Mouse (Mus musculus) forebrain, embryonic 10.5 days (tissue): ENCODE measurements around the gene Rpl18. TPM values are rescaled to one million over a fixed set of nuclear protein-coding genes. Genes with fewer than 3 reads are reported as not detected.

Experiments used
- DNase-seq: peaks from one replicate; pipeline ENCODE4 v3.0.0-alpha.2; 2017; ENCODE audit warnings: low spot score; ENCODE audit errors: extremely low spot score
- H3K27ac ChIP-seq: fragments of 300-500 bp; sonication (generic); 2 replicates; pipeline ENCODE4 v1.5.1; 2016; ENCODE audit warnings: mild to moderate bottlenecking
- H3K27me3 ChIP-seq: fragments of 300-500 bp; sonication (generic); 2 replicates; pipeline ENCODE4 v1.6.1; 2016; ENCODE audit warnings: mild to moderate bottlenecking; ENCODE audit not compliant: poor library complexity, severe bottlenecking
- H3K36me3 ChIP-seq: fragments of 300-500 bp; sonication (generic); replicated peaks from 2 replicates; pipeline ENCODE4 v1.6.1; 2016; ENCODE audit warnings: mild to moderate bottlenecking, moderate library complexity
- H3K4me1 ChIP-seq: fragments of 300-500 bp; sonication (generic); 2 replicates; pipeline ENCODE4 v1.6.1; 2016
- H3K4me3 ChIP-seq: fragments of 300-500 bp; sonication (generic); 2 replicates; pipeline ENCODE4 v1.5.1; 2016; ENCODE audit warnings: mild to moderate bottlenecking, moderate library complexity
- H3K9me3 ChIP-seq: fragments of 300-500 bp; sonication (generic); 2 replicates; pipeline ENCODE4 v1.6.1; 2016; ENCODE audit warnings: mild to moderate bottlenecking, moderate library complexity
- WGBS: fragments of 180-500 bp; shearing (Covaris S2); methylation state at CpG from one replicate; pipeline ENCODE4 v1.1.7; 2016; 5-methylcytosine and 5-hydroxymethylcytosine counted together
- polyA plus RNA-seq: library from polyadenylated mRNA; unstranded; fragments of >200 nt; fragmentation: Nextera tagmentation; extraction: Ambion mirVana; gene quantifications from 2 replicates; pipeline ENCODE4 v1.2.1, GENCODE M21; 2016

Rpl18 gene
- polyA plus RNA-seq, 1 experiment from 2014 or later: 1,186 TPM

- no peak overlapping the region for H3K27ac ChIP-seq
- peaks cover 45% of the 10 kb centered on the region for H3K36me3 ChIP-seq
Measured at GRCm38 (mm10) chr7:45710477-45711191, 4.6 kb upstream of the Rpl18 start.

GRCm38 (mm10) chr7:45711316-45712021, 3.8 kb upstream of the Rpl18 start:
- H3K4me1 ChIP-seq: peaks cover 73% of the 10 kb centered on the region
- no peak for DNase-seq
- H3K36me3 ChIP-seq: peaks cover 45% of the 10 kb centered on the region

More at GRCm38 (mm10) chr7:45710477-45711191, 4.6 kb upstream of the Rpl18 start:
- WGBS: 92% methylated on average over 20 of the region's 20 CpGs
- no peaks in the 10 kb centered on the region for H3K27me3 ChIP-seq
- H3K4me1 ChIP-seq: peaks cover 73% of the 10 kb centered on the region
- no peak for DNase-seq
- H3K9me3 ChIP-seq: no peaks in the 10 kb centered on the region
- H3K4me3 ChIP-seq: 0 out of 2 replicates have a peak overlapping the region, but pooled peaks have one; percentile 3

GRCm38 (mm10) chr7:45712022-45712757, 3.1 kb upstream of the Rpl18 start:
- no peak overlapping the region for H3K27ac ChIP-seq
- H3K9me3 ChIP-seq: no peaks in the 10 kb centered on the region
- peaks cover 73% of the 10 kb centered on the region for H3K4me1 ChIP-seq
- 90% methylated on average over 21 of the region's 21 CpGs for WGBS
- peaks cover 45% of the 10 kb centered on the region for H3K36me3 ChIP-seq
- no peak overlapping the region for H3K4me3 ChIP-seq
- no peaks in the 10 kb centered on the region for H3K27me3 ChIP-seq
- DNase-seq: no peak

More at GRCm38 (mm10) chr7:45711316-45712021, 3.8 kb upstream of the Rpl18 start:
- Histone ChIP-seq H3K9me3 (no peaks in the 10 kb centered on the region), H3K27ac (no peak overlapping the region), H3K27me3 (no peaks in the 10 kb centered on the region), H3K4me3 (no peak overlapping the region)
- 94% methylated on average over 24 of the region's 24 CpGs for WGBS

GRCm38 (mm10) chr7:45713396-45713795, 1.9 kb upstream of the Rpl18 start:
- 95% methylated on average over 16 of the region's 16 CpGs for WGBS
- no peaks in the 10 kb centered on the region for H3K27me3 ChIP-seq
- peaks cover 62% of the 10 kb centered on the region for H3K4me1 ChIP-seq

GRCm38 (mm10) chr7:45713881-45714520, 1.3 kb upstream of the Rpl18 start:
- Histone ChIP-seq H3K27me3 (no peaks in the 10 kb centered on the region), H3K9me3 (no peaks in the 10 kb centered on the region), H3K36me3 (peaks cover 49% of the 10 kb centered on the region), H3K4me1 (peaks cover 60% of the 10 kb centered on the region), H3K4me3 (peak overlapping the region; percentile 96), H3K27ac (peak overlapping the region; percentile 90)
- 89% methylated on average over 6 of the region's 6 CpGs for WGBS
- no peak for DNase-seq

More at GRCm38 (mm10) chr7:45713396-45713795, 1.9 kb upstream of the Rpl18 start:
- Histone ChIP-seq H3K9me3 (no peaks in the 10 kb centered on the region), H3K36me3 (peaks cover 45% of the 10 kb centered on the region), H3K4me3 (peak overlapping the region; percentile 96; the same call in 1 of the 2 replicates), H3K27ac (no peak overlapping the region)
- DNase-seq: no peak

GRCm38 (mm10) chr7:45714630-45715089, 597 bp upstream of the Rpl18 start:
- peaks cover 52% of the 10 kb centered on the region for H3K36me3 ChIP-seq
- H3K9me3 ChIP-seq: no peaks in the 10 kb centered on the region
- H3K4me1 ChIP-seq: peaks cover 60% of the 10 kb centered on the region
- WGBS: 12% methylated on average over 14 of the region's 14 CpGs
- H3K27ac ChIP-seq: peak overlapping the region; percentile 90
- DNase-seq: no peak
- H3K4me3 ChIP-seq: peak overlapping the region; percentile 96
- H3K27me3 ChIP-seq: no peaks in the 10 kb centered on the region

GRCm38 (mm10) chr7:45715741-45716459, 643 bp downstream of the Rpl18 start:
- H3K27me3 ChIP-seq: no peaks in the 10 kb centered on the region
- H3K4me3 ChIP-seq: peak overlapping the region; percentile 96
- 85% methylated on average over 19 of the region's 19 CpGs for WGBS
- H3K9me3 ChIP-seq: no peaks in the 10 kb centered on the region
- peaks cover 68% of the 10 kb centered on the region for H3K4me1 ChIP-seq
- H3K27ac ChIP-seq: peak overlapping the region; percentile 90
- DNase-seq: no peak
- H3K36me3 ChIP-seq: peaks cover 52% of the 10 kb centered on the region

GRCm38 (mm10) chr7:45716460-45716857, 1.2 kb downstream of the Rpl18 start:
- H3K4me3 ChIP-seq: peak overlapping the region; percentile 96
- peaks cover 52% of the 10 kb centered on the region for H3K36me3 ChIP-seq
- no peaks in the 10 kb centered on the region for H3K27me3 ChIP-seq
- DNase-seq: no peak
- 86% methylated on average over 3 of the region's 3 CpGs for WGBS
- no peak overlapping the region for H3K27ac ChIP-seq
- no peaks in the 10 kb centered on the region for H3K9me3 ChIP-seq
- H3K4me1 ChIP-seq: peaks cover 70% of the 10 kb centered on the region

- Histone ChIP-seq H3K4me1 (peaks cover 69% of the 10 kb centered on the region), H3K27ac (peak overlapping the region; percentile 98), H3K36me3 (peaks cover 52% of the 10 kb centered on the region), H3K4me3 (peak overlapping the region; percentile 96), H3K9me3 (no peaks in the 10 kb centered on the region), H3K27me3 (no peaks in the 10 kb centered on the region)
- WGBS: 12% methylated on average over 31 of the region's 31 CpGs
- DNase-seq: no peak
Measured at GRCm38 (mm10) chr7:45716952-45717917, 2.0 kb downstream of the Rpl18 start.

- no peaks in the 10 kb centered on the region for H3K9me3 ChIP-seq
- H3K27ac ChIP-seq: peak within 1 kb of the TSS; percentile 98
- H3K36me3 ChIP-seq: peaks cover 52% of the 10 kb centered on the region
- H3K4me3 ChIP-seq: peak within 1 kb of the TSS; percentile 96
- no peaks in the 10 kb centered on the region for H3K27me3 ChIP-seq
- DNase-seq: peak; percentile 98
- WGBS: under 1% methylated on average over 41 of the region's 41 CpGs
- peaks cover 64% of the 10 kb centered on the region for H3K4me1 ChIP-seq
Measured at GRCm38 (mm10) chr7:45717918-45718297, 2.7 kb downstream of the Rpl18 start, which contains the start of gene Sphk2. Gene Sphk2 (minus strand): TSS chr7:45718002.

- peak overlapping the region; percentile 96 for H3K4me3 ChIP-seq
- under 1% methylated on average over 20 of the region's 20 CpGs for WGBS
- no peak for DNase-seq
- H3K9me3 ChIP-seq: no peaks in the 10 kb centered on the region
- peak overlapping the region; percentile 98 for H3K27ac ChIP-seq
- peaks cover 63% of the 10 kb centered on the region for H3K4me1 ChIP-seq
- peaks cover 52% of the 10 kb centered on the region for H3K36me3 ChIP-seq
- H3K27me3 ChIP-seq: no peaks in the 10 kb centered on the region
Measured at GRCm38 (mm10) chr7:45718331-45718730, 3.1 kb downstream of the Rpl18 start.
